Mouse (Mus musculus): Measurements from ENCODE around the gene Dnajb2. TPM values are rescaled to one million over a fixed set of nuclear protein-coding genes. Genes with fewer than 3 reads are reported as not detected.
"Not testable (repeated sequence)": the region's sequence is repeated elsewhere in the genome, so short reads cannot be mapped to it uniquely, and the experiment has no call there.

Gene Dnajb2
- polyA plus RNA-seq, 1 experiment: 45.8 TPM

- Histone ChIP-seq H3K36me3 (ENCODE audit: control insufficient read depth, insufficient read depth, low read length) (no peaks in the 10 kb centered on the region), H3K27ac (ENCODE audit: insufficient read depth, low read length) (no peak overlapping the region), H3K27me3 (ENCODE audit: control insufficient read depth, insufficient read depth, low read length) (no peaks in the 10 kb centered on the region), H3K4me1 (ENCODE audit: control insufficient read depth, insufficient read depth, insufficient read length) (peaks cover 7% of the 10 kb centered on the region; the same call in 1 of the 2 replicates), H3K4me3 (ENCODE audit: extremely low read depth, insufficient read depth, insufficient read length) (no peak overlapping the region)
- WGBS: 26% methylated on average over 3 of the region's 3 CpGs
- TF ChIP-seq CTCF (IDR thresholded peaks at IDR 0.05; ENCODE audit: extremely low read depth, insufficient read depth, insufficient read length, insufficient replicate concordance) (no peak), POLR2A (IDR thresholded peaks at IDR 0.05; ENCODE audit: low read depth, low read length) (no peak)
- no peak for DNase-seq (ENCODE audit: low read depth in 1 of 2, low spot score in 2 of 2)
These were observed 10.7 kb upstream of the Dnajb2 start for GRCm38 (mm10) chr1:75225473-75225872.

- Histone ChIP-seq H3K27ac (ENCODE audit: insufficient read depth, low read length) (no peak overlapping the region), H3K4me3 (ENCODE audit: extremely low read depth, insufficient read depth, insufficient read length) (no peak overlapping the region), H3K27me3 (ENCODE audit: control insufficient read depth, insufficient read depth, low read length) (no peaks in the 10 kb centered on the region), H3K4me1 (ENCODE audit: control insufficient read depth, insufficient read depth, insufficient read length) (peaks cover 7% of the 10 kb centered on the region; the same call in 1 of the 2 replicates), H3K36me3 (ENCODE audit: control insufficient read depth, insufficient read depth, low read length) (no peaks in the 10 kb centered on the region)
- TF ChIP-seq POLR2A (IDR thresholded peaks at IDR 0.05; ENCODE audit: low read depth, low read length) (no peak), CTCF (IDR thresholded peaks at IDR 0.05; ENCODE audit: extremely low read depth, insufficient read depth, insufficient read length, insufficient replicate concordance) (no peak)
- DNase-seq (ENCODE audit: low read depth in 1 of 2, low spot score in 2 of 2): no peak
- 51% methylated on average over 2 of the region's 2 CpGs for WGBS
These were observed 10.1 kb upstream of the Dnajb2 start for GRCm38 (mm10) chr1:75226138-75226537.

GRCm38 (mm10) chr1:75227653-75228052 lies 8.6 kb upstream of the Dnajb2 start:
- DNase-seq (ENCODE audit: low read depth in 1 of 2, low spot score in 2 of 2): no peak
- 76% methylated on average over 1 of the region's 1 CpGs for WGBS
- peaks cover 7% of the 10 kb centered on the region; the same call in 1 of the 2 replicates for H3K4me1 ChIP-seq (ENCODE audit: control insufficient read depth, insufficient read depth, insufficient read length)
- H3K27ac ChIP-seq (ENCODE audit: insufficient read depth, low read length): no peak overlapping the region
- H3K4me3 ChIP-seq (ENCODE audit: extremely low read depth, insufficient read depth, insufficient read length): no peak overlapping the region
- no peaks in the 10 kb centered on the region for H3K27me3 ChIP-seq (ENCODE audit: control insufficient read depth, insufficient read depth, low read length)
- TF ChIP-seq CTCF (IDR thresholded peaks at IDR 0.05; ENCODE audit: extremely low read depth, insufficient read depth, insufficient read length, insufficient replicate concordance) (no peak), POLR2A (IDR thresholded peaks at IDR 0.05; ENCODE audit: low read depth, low read length) (no peak)
- no peaks in the 10 kb centered on the region for H3K36me3 ChIP-seq (ENCODE audit: control insufficient read depth, insufficient read depth, low read length)

GRCm38 (mm10) chr1:75229158-75229557 lies 7.0 kb upstream of the Dnajb2 start:
- 45% methylated on average over 4 of the region's 4 CpGs for WGBS
- no peaks in the 10 kb centered on the region for H3K27me3 ChIP-seq (ENCODE audit: control insufficient read depth, insufficient read depth, low read length)
- no peaks in the 10 kb centered on the region for H3K4me1 ChIP-seq (ENCODE audit: control insufficient read depth, insufficient read depth, insufficient read length)
- DNase-seq (ENCODE audit: low read depth in 1 of 2, low spot score in 2 of 2): no peak
- TF ChIP-seq POLR2A (IDR thresholded peaks at IDR 0.05; ENCODE audit: low read depth, low read length) (no peak), CTCF (IDR thresholded peaks at IDR 0.05; ENCODE audit: extremely low read depth, insufficient read depth, insufficient read length, insufficient replicate concordance) (no peak)
- H3K36me3 ChIP-seq (ENCODE audit: control insufficient read depth, insufficient read depth, low read length): no peaks in the 10 kb centered on the region
- H3K27ac ChIP-seq (ENCODE audit: insufficient read depth, low read length): no peak overlapping the region
- no peak overlapping the region for H3K4me3 ChIP-seq (ENCODE audit: extremely low read depth, insufficient read depth, insufficient read length)

- Histone ChIP-seq H3K27me3 (ENCODE audit: control insufficient read depth, insufficient read depth, low read length) (no peaks in the 10 kb centered on the region), H3K4me3 (ENCODE audit: extremely low read depth, insufficient read depth, insufficient read length) (no peak overlapping the region), H3K4me1 (ENCODE audit: control insufficient read depth, insufficient read depth, insufficient read length) (peaks cover 4% of the 10 kb centered on the region), H3K27ac (ENCODE audit: insufficient read depth, low read length) (no peak overlapping the region), H3K36me3 (ENCODE audit: control insufficient read depth, insufficient read depth, low read length) (no peaks in the 10 kb centered on the region)
- TF ChIP-seq CTCF (IDR thresholded peaks at IDR 0.05; ENCODE audit: extremely low read depth, insufficient read depth, insufficient read length, insufficient replicate concordance) (no peak), POLR2A (IDR thresholded peaks at IDR 0.05; ENCODE audit: low read depth, low read length) (no peak)
- DNase-seq (ENCODE audit: low read depth in 1 of 2, low spot score in 2 of 2): no peak
- WGBS: 64% methylated on average over 7 of the region's 7 CpGs
These were observed 5.7 kb upstream of the Dnajb2 start for GRCm38 (mm10) chr1:75230335-75230994.

GRCm38 (mm10) chr1:75231224-75231623 lies 5.0 kb upstream of the Dnajb2 start:
- DNase-seq (ENCODE audit: low read depth in 1 of 2, low spot score in 2 of 2): no peak
- H3K27ac ChIP-seq (ENCODE audit: insufficient read depth, low read length): no peak overlapping the region
- no peak overlapping the region for H3K4me3 ChIP-seq (ENCODE audit: extremely low read depth, insufficient read depth, insufficient read length)
- peaks cover 7% of the 10 kb centered on the region for H3K4me1 ChIP-seq (ENCODE audit: control insufficient read depth, insufficient read depth, insufficient read length)
- WGBS: 81% methylated on average over 4 of the region's 4 CpGs
- TF ChIP-seq POLR2A (IDR thresholded peaks at IDR 0.05; ENCODE audit: low read depth, low read length): no peak
- no peak for TF ChIP-seq CTCF (IDR thresholded peaks at IDR 0.05; ENCODE audit: extremely low read depth, insufficient read depth, insufficient read length, insufficient replicate concordance)
- H3K36me3 ChIP-seq (ENCODE audit: control insufficient read depth, insufficient read depth, low read length): no peaks in the 10 kb centered on the region
- H3K27me3 ChIP-seq (ENCODE audit: control insufficient read depth, insufficient read depth, low read length): no peaks in the 10 kb centered on the region

GRCm38 (mm10) chr1:75231664-75232152 lies 4.5 kb upstream of the Dnajb2 start, which contains the start of gene A630095N17Rik:
TSS of gene A630095N17Rik (minus strand) at chr1:75232102.
- 72% methylated on average over 5 of the region's 5 CpGs for WGBS
- no peak for TF ChIP-seq POLR2A (IDR thresholded peaks at IDR 0.05; ENCODE audit: low read depth, low read length)
- no peak for TF ChIP-seq CTCF (IDR thresholded peaks at IDR 0.05; ENCODE audit: extremely low read depth, insufficient read depth, insufficient read length, insufficient replicate concordance)
- Histone ChIP-seq H3K27me3 (ENCODE audit: control insufficient read depth, insufficient read depth, low read length) (no peaks in the 10 kb centered on the region), H3K27ac (ENCODE audit: insufficient read depth, low read length) (no peak within 1 kb of the TSS), H3K36me3 (ENCODE audit: control insufficient read depth, insufficient read depth, low read length) (no peaks in the 10 kb centered on the region), H3K4me3 (ENCODE audit: extremely low read depth, insufficient read depth, insufficient read length) (no peak within 1 kb of the TSS), H3K4me1 (ENCODE audit: control insufficient read depth, insufficient read depth, insufficient read length) (peaks cover 9% of the 10 kb centered on the region)
- no peak for DNase-seq (ENCODE audit: low read depth in 1 of 2, low spot score in 2 of 2)

GRCm38 (mm10) chr1:75232489-75232888 lies 3.7 kb upstream of the Dnajb2 start:
- DNase-seq (ENCODE audit: low read depth in 1 of 2, low spot score in 2 of 2); H3K27me3 ChIP-seq (ENCODE audit: control insufficient read depth, insufficient read depth, low read length); H3K27ac ChIP-seq (ENCODE audit: insufficient read depth, low read length); H3K4me3 ChIP-seq (ENCODE audit: extremely low read depth, insufficient read depth, insufficient read length); H3K36me3 ChIP-seq (ENCODE audit: control insufficient read depth, insufficient read depth, low read length): not testable (repeated sequence)
- WGBS: 83% methylated on average over 4 of the region's 4 CpGs
- peaks cover 13% of the 10 kb centered on the region for H3K4me1 ChIP-seq (ENCODE audit: control insufficient read depth, insufficient read depth, insufficient read length)
